31 mouse cellular contexts compared by ENCODE assay signal in the genomic region with DNA sequence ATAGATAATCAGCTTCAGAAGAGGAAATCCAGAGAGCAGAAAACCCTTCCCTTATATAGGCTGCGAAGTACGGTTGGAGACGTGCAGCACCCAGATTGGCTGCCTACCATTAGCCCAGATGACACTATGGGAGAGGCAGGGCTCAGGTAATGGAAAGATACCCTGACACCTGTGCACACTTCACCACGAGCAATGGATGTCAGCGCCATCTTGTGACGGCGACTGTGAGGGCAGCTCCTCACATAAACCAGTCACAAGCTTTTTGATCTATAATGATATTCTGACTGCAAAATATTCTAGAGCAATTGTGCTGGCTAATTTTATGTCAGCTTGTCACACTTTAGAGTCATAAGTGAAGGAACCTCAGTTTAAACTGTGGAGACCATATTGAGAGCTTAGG. TPM values are rescaled to one million over a fixed set of nuclear protein-coding genes. Genes with fewer than 3 reads are reported as not detected.
DNase-seq lines count a peak whose midpoint lies in the region; ATAC-seq and TF ChIP-seq lines count a peak whose summit lies in the region.
"Had no signal": no experiment of that assay in that cellular context is flagged by ENCODE, and none has a peak within 500 bp of the region (broad histone marks: within the 10 kb centered on the region; RNA-seq: fewer than 3 reads in every experiment).

No protein-coding gene starts in this region.

- H3K27me3 ChIP-seq in intestine, postnatal 0 days (replicated peaks; ENCODE audit: control insufficient read depth, insufficient read depth, low read length): no peaks in the 10 kb centered on the region
- H3K27me3 ChIP-seq in intestine, embryonic 15.5 days (replicated peaks): no peaks in the 10 kb centered on the region
- H3K27me3 ChIP-seq in ES-Bruce4 (ENCODE audit: control insufficient read depth, insufficient read depth, low read length, poor library complexity, severe bottlenecking): no peaks in the 10 kb centered on the region
- H3K27me3 ChIP-seq: CH12.LX, Patski had no signal

- no peak for TF ChIP-seq EP300 in ES-Bruce4 (IDR thresholded peaks at IDR 0.05; ENCODE audit: insufficient read depth, low read depth, low read length)

- H3K27ac ChIP-seq in intestine, postnatal 0 days (ENCODE audit: low read depth, low read length): no peak overlapping the region
- H3K27ac ChIP-seq in intestine, embryonic 15.5 days: no peak overlapping the region
- H3K27ac ChIP-seq in ES-Bruce4 (ENCODE audit: insufficient read depth, low read length): no peak overlapping the region
- H3K27ac ChIP-seq in layer of hippocampus, adult 2 months: no peak overlapping the region

- no peak overlapping the region for H3K4me3 ChIP-seq in intestine, postnatal 0 days (ENCODE audit: low read depth, low read length)
- no peak overlapping the region for H3K4me3 ChIP-seq in intestine, embryonic 15.5 days (replicated peaks)
- no peak overlapping the region for H3K4me3 ChIP-seq in ES-Bruce4 (ENCODE audit: low read depth, low read length)
- no peak overlapping the region for H3K4me3 ChIP-seq in layer of hippocampus, adult 2 months

- peak; percentile 1 for DNase-seq in WW6 (ENCODE audit: low read depth, low spot score)
- peak; percentile 3 for DNase-seq in brain, adult 2 months (ENCODE audit: low read depth, low spot score)
- DNase-seq in layer of hippocampus, adult 2 months (ENCODE audit: low spot score in 2 of 2): no peak
- DNase-seq in kidney, adult 11 months: no peak
- no peak for DNase-seq in testis, postnatal 14 days (ENCODE audit: low spot score)
- DNase-seq: adrenal gland, adult 2 months; adrenal gland, adult 8-10 months; adrenal gland, postnatal 10 days; adrenal gland, postnatal 14 days; adrenal gland, postnatal 25 days; adrenal gland, postnatal 36 days; B cell, adult 2 months; cerebellum, adult 11 months; cerebellum, adult 11-12 months; cerebellum, adult 18-20 months; cerebellum, adult 2 months; cerebellum, adult 8-10 months had no signal

- no peaks in the 10 kb centered on the region for H3K4me1 ChIP-seq in intestine, postnatal 0 days (replicated peaks; ENCODE audit: control insufficient read depth, insufficient read depth, low read length)
- no peaks in the 10 kb centered on the region for H3K4me1 ChIP-seq in intestine, embryonic 15.5 days (replicated peaks)
- no peaks in the 10 kb centered on the region for H3K4me1 ChIP-seq in ES-Bruce4 (ENCODE audit: control insufficient read depth, insufficient read depth, low read length)

- TF ChIP-seq CTCF in intestine, postnatal 0 days (IDR thresholded peaks at IDR 0.05; ENCODE audit: low read depth): peak; percentile 57
- TF ChIP-seq CTCF in ES-Bruce4 (IDR thresholded peaks at IDR 0.05; ENCODE audit: low read depth, low read length): peak; percentile 68
- no peak for TF ChIP-seq CTCF in layer of hippocampus, adult 2 months (conservative IDR thresholded peaks at IDR 0.05)

- no peaks in the 10 kb centered on the region for H3K9me3 ChIP-seq in intestine, postnatal 0 days (ENCODE audit: control insufficient read depth)
- no peaks in the 10 kb centered on the region for H3K9me3 ChIP-seq in intestine, embryonic 15.5 days
- no peaks in the 10 kb centered on the region for H3K9me3 ChIP-seq in ES-Bruce4 (replicated peaks; ENCODE audit: control insufficient read depth, insufficient read depth, low read length, poor library complexity, severe bottlenecking)
- H3K9me3 ChIP-seq: G1E had no signal

- no peak for TF ChIP-seq POLR2A in ES-Bruce4 (IDR thresholded peaks at IDR 0.05; ENCODE audit: insufficient read depth, low read length)

- ATAC-seq in intestine, postnatal 0 days: no peak
- no peak for ATAC-seq in intestine, embryonic 15.5 days
- ATAC-seq: activated CD4-positive, CD25-positive, alpha-beta regulatory T cell, adult 4 months; CD4-positive, CD25-positive, alpha-beta regulatory T cell, adult 4 months; Patski had no signal

- H3K9ac ChIP-seq in intestine, postnatal 0 days (ENCODE audit: low read depth, low read length): no peak overlapping the region
- H3K9ac ChIP-seq in intestine, embryonic 15.5 days: no peak overlapping the region
- H3K9ac ChIP-seq in ES-Bruce4 (ENCODE audit: low read depth, poor library complexity, severe bottlenecking): no peak overlapping the region

- no peaks in the 10 kb centered on the region for H3K36me3 ChIP-seq in intestine, postnatal 0 days (ENCODE audit: control insufficient read depth, insufficient read depth)
- no peaks in the 10 kb centered on the region for H3K36me3 ChIP-seq in intestine, embryonic 15.5 days
- no peaks in the 10 kb centered on the region for H3K36me3 ChIP-seq in ES-Bruce4 (ENCODE audit: control insufficient read depth, insufficient read depth, low read length, poor library complexity, severe bottlenecking)
- H3K36me3 ChIP-seq: G1E had no signal

- no peak overlapping the region for H3K4me2 ChIP-seq in intestine, postnatal 0 days (replicated peaks; ENCODE audit: low read depth)
- H3K4me2 ChIP-seq in intestine, embryonic 15.5 days (replicated peaks): no peak overlapping the region

- 54% methylated on average over 7 of the region's 7 CpGs for WGBS in intestine, postnatal 0 days
- 51% methylated on average over 7 of the region's 7 CpGs for WGBS in intestine, embryonic 15.5 days

RNA-seq across cellular contexts. Expression of a gene that starts 10.6 kb away (rescaled TPM):
- not detected in 2 replicates for polyA plus RNA-seq in intestine, postnatal 0 days (2015; fragmentation: Nextera tagmentation; extraction: Ambion mirVana)
- not detected in 2 replicates for polyA plus RNA-seq in intestine, embryonic 15.5 days (2015; fragmentation: Nextera tagmentation; extraction: Ambion mirVana)
- not detected in 2 replicates for polyA plus RNA-seq in ES-Bruce4 (2011; ENCODE audit: insufficient read depth, insufficient read length, low read depth, missing spikeins)
- total RNA-seq in layer of hippocampus, adult 2 months (2021): not detected
- total RNA-seq: adrenal gland, adult 18-20 months; adrenal gland, adult 2 months; adrenal gland, adult 8-10 months; adrenal gland, postnatal 10 days; adrenal gland, postnatal 14 days; adrenal gland, postnatal 25 days; adrenal gland, postnatal 36 days; adrenal gland, postnatal 4 days; CH12.LX; ES-E14; G1E; MEL had no signal
- polyA plus RNA-seq: activated CD4-positive, CD25-positive, alpha-beta regulatory T cell, adult 4 months; adrenal gland, adult 2 months; brain, embryonic 14.5 days; C2C12; CD4-positive, CD25-positive, alpha-beta regulatory T cell, adult 4 months; cerebellum, adult 2 months; G1E; Patski had no signal

RNA-seq across cellular contexts. Expression of a gene that starts 16.5 kb away (rescaled TPM):
- polyA plus RNA-seq in intestine, postnatal 0 days (2015; fragmentation: Nextera tagmentation; extraction: Ambion mirVana): not detected in 2 replicates
- polyA plus RNA-seq in intestine, embryonic 15.5 days (2015; fragmentation: Nextera tagmentation; extraction: Ambion mirVana): not detected in 2 replicates
- not detected in 2 replicates for polyA plus RNA-seq in ES-Bruce4 (2011; ENCODE audit: insufficient read depth, insufficient read length, low read depth, missing spikeins)
- total RNA-seq in layer of hippocampus, adult 2 months (2021): not detected
- total RNA-seq: adrenal gland, adult 18-20 months; adrenal gland, adult 2 months; adrenal gland, adult 8-10 months; adrenal gland, postnatal 10 days; adrenal gland, postnatal 14 days; adrenal gland, postnatal 25 days; adrenal gland, postnatal 36 days; adrenal gland, postnatal 4 days; CH12.LX; ES-E14; MEL had no signal
- polyA plus RNA-seq: activated CD4-positive, CD25-positive, alpha-beta regulatory T cell, adult 4 months; adrenal gland, adult 2 months; brain, embryonic 14.5 days; C2C12; CD4-positive, CD25-positive, alpha-beta regulatory T cell, adult 4 months; cerebellum, adult 2 months; G1E; Patski had no signal

RNA-seq across cellular contexts. Expression of a gene that starts 30.3 kb away (rescaled TPM):
- polyA plus RNA-seq in intestine, postnatal 0 days (2015; fragmentation: Nextera tagmentation; extraction: Ambion mirVana): not detected in 2 replicates
- polyA plus RNA-seq in intestine, embryonic 15.5 days (2015; fragmentation: Nextera tagmentation; extraction: Ambion mirVana): not detected in 2 replicates
- polyA plus RNA-seq in ES-Bruce4 (2011; ENCODE audit: insufficient read depth, insufficient read length, low read depth, missing spikeins): not detected in 2 replicates
- not detected for total RNA-seq in layer of hippocampus, adult 2 months (2021)
- total RNA-seq: adrenal gland, adult 18-20 months; adrenal gland, adult 2 months; adrenal gland, adult 8-10 months; adrenal gland, postnatal 10 days; adrenal gland, postnatal 14 days; adrenal gland, postnatal 25 days; adrenal gland, postnatal 36 days; adrenal gland, postnatal 4 days; CH12.LX; ES-E14; G1E; MEL had no signal
- polyA plus RNA-seq: activated CD4-positive, CD25-positive, alpha-beta regulatory T cell, adult 4 months; adrenal gland, adult 2 months; brain, embryonic 14.5 days; C2C12; cerebellum, adult 2 months; G1E; Patski had no signal

RNA-seq across cellular contexts. Expression of a gene that starts 41.7 kb away (rescaled TPM):
- polyA plus RNA-seq in intestine, postnatal 0 days (2015; fragmentation: Nextera tagmentation; extraction: Ambion mirVana): not detected in 2 replicates
- not detected in 2 replicates for polyA plus RNA-seq in intestine, embryonic 15.5 days (2015; fragmentation: Nextera tagmentation; extraction: Ambion mirVana)
- not detected in 2 replicates for polyA plus RNA-seq in ES-Bruce4 (2011; ENCODE audit: insufficient read depth, insufficient read length, low read depth, missing spikeins)
- total RNA-seq in layer of hippocampus, adult 2 months (2021): not detected
- total RNA-seq: adrenal gland, adult 18-20 months; adrenal gland, adult 2 months; adrenal gland, adult 8-10 months; adrenal gland, postnatal 10 days; adrenal gland, postnatal 14 days; adrenal gland, postnatal 25 days; adrenal gland, postnatal 36 days; adrenal gland, postnatal 4 days; CH12.LX; ES-E14; G1E; MEL had no signal
- polyA plus RNA-seq: activated CD4-positive, CD25-positive, alpha-beta regulatory T cell, adult 4 months; adrenal gland, adult 2 months; brain, embryonic 14.5 days; C2C12; CD4-positive, CD25-positive, alpha-beta regulatory T cell, adult 4 months; cerebellum, adult 2 months; G1E; Patski had no signal

RNA-seq across cellular contexts. Expression of a gene that starts 55.3 kb away (rescaled TPM):
- not detected in 2 replicates for polyA plus RNA-seq in intestine, postnatal 0 days (2015; fragmentation: Nextera tagmentation; extraction: Ambion mirVana)
- not detected in 2 replicates for polyA plus RNA-seq in intestine, embryonic 15.5 days (2015; fragmentation: Nextera tagmentation; extraction: Ambion mirVana)
- polyA plus RNA-seq in ES-Bruce4 (2011; ENCODE audit: insufficient read depth, insufficient read length, low read depth, missing spikeins): not detected in 2 replicates
- not detected for total RNA-seq in layer of hippocampus, adult 2 months (2021)
- total RNA-seq: adrenal gland, adult 18-20 months; adrenal gland, adult 2 months; adrenal gland, adult 8-10 months; adrenal gland, postnatal 10 days; adrenal gland, postnatal 14 days; adrenal gland, postnatal 25 days; adrenal gland, postnatal 36 days; adrenal gland, postnatal 4 days; CH12.LX; ES-E14; MEL had no signal
- polyA plus RNA-seq: activated CD4-positive, CD25-positive, alpha-beta regulatory T cell, adult 4 months; adrenal gland, adult 2 months; brain, embryonic 14.5 days; C2C12; CD4-positive, CD25-positive, alpha-beta regulatory T cell, adult 4 months; cerebellum, adult 2 months; G1E; Patski had no signal

Comparison
In these comparisons a context has a peak if more than half of its experiments do, and no peak if none do; other contexts are left out.
1. DNase-seq: peak in WW6 (single experiment) and brain, adult 2 months (single experiment); none in layer of hippocampus, adult 2 months (0 of 2), kidney, adult 11 months (single experiment) and testis, postnatal 14 days (single experiment).